Mouse (Mus musculus) gonadal fat pad, adult 2 months (tissue): Measurements from ENCODE around the gene Atp5g1. TPM values are rescaled to one million over a fixed set of nuclear protein-coding genes. Genes with fewer than 3 reads are reported as not detected.
"Not testable (repeated sequence)": the region's sequence is repeated elsewhere in the genome, so short reads cannot be mapped to it uniquely, and the experiment has no call there.

Source experiments
- DNase-seq: peaks from one replicate; pipeline ENCODE4 v3.0.0-alpha.2; 2012; ENCODE audit warnings: low read depth
- polyA plus RNA-seq: library from polyadenylated mRNA; depleted of rRNA; stranded (reverse); fragments of >200 nt; gene quantifications from 2 replicates; pipeline ENCODE4 v1.2.3, GENCODE M21; 2012; rRNA removed

The Atp5g1 gene
- 603 and 668 TPM in 2 replicates for polyA plus RNA-seq

- peak; percentile 100 for DNase-seq
Observed at GRCm38 (mm10) chr11:96075509-96076220, at the start of gene Atp5g1. Atp5g1 (minus strand) TSS chr11:96075670.

GRCm38 (mm10) chr11:96124052-96124914 is 48.8 kb upstream of the Atp5g1 start:
- DNase-seq = no peak

GRCm38 (mm10) chr11:96122806-96123205 is 47.3 kb upstream of the Atp5g1 start:
- DNase-seq = not testable (repeated sequence)

- no peak for DNase-seq
Observed at GRCm38 (mm10) chr11:96119401-96119800, 43.9 kb upstream of the Atp5g1 start.

- DNase-seq = not testable (repeated sequence)
Observed at GRCm38 (mm10) chr11:96116925-96117324, 41.5 kb upstream of the Atp5g1 start.

- DNase-seq = no peak
Observed at GRCm38 (mm10) chr11:96116116-96116515, 40.6 kb upstream of the Atp5g1 start.

GRCm38 (mm10) chr11:96115416-96115815 is 39.9 kb upstream of the Atp5g1 start:
- DNase-seq = no peak

- no peak for DNase-seq
Observed at GRCm38 (mm10) chr11:96114077-96114476, 38.6 kb upstream of the Atp5g1 start.

- no peak for DNase-seq
Observed at GRCm38 (mm10) chr11:96111751-96112150, 36.3 kb upstream of the Atp5g1 start, which contains the start of gene Calcoco2. Calcoco2 (minus strand) TSS chr11:96111964.

GRCm38 (mm10) chr11:96110950-96111349 is 35.5 kb upstream of the Atp5g1 start:
- not testable (repeated sequence) for DNase-seq

- no peak for DNase-seq
Observed at GRCm38 (mm10) chr11:96108376-96108775, 32.9 kb upstream of the Atp5g1 start.

GRCm38 (mm10) chr11:96093361-96093760 is 17.9 kb upstream of the Atp5g1 start:
- no peak for DNase-seq

GRCm38 (mm10) chr11:96092674-96093291 is 17.3 kb upstream of the Atp5g1 start:
- no peak for DNase-seq

- DNase-seq = no peak
Observed at GRCm38 (mm10) chr11:96091073-96091472, 15.6 kb upstream of the Atp5g1 start.

- no peak for DNase-seq
Observed at GRCm38 (mm10) chr11:96087981-96088380, 12.5 kb upstream of the Atp5g1 start.

GRCm38 (mm10) chr11:96082682-96083081 is 7.2 kb upstream of the Atp5g1 start:
- no peak for DNase-seq

- DNase-seq = no peak
Observed at GRCm38 (mm10) chr11:96080736-96081135, 5.3 kb upstream of the Atp5g1 start.

GRCm38 (mm10) chr11:96076221-96077105 is 993 bp upstream of the Atp5g1 start:
- no peak for DNase-seq

GRCm38 (mm10) chr11:96075177-96075508 is 327 bp downstream of the Atp5g1 start:
- no peak for DNase-seq

- DNase-seq = peak; percentile 52
Observed at GRCm38 (mm10) chr11:96074351-96075176, 906 bp downstream of the Atp5g1 start.
